Mouse (Mus musculus): ENCODE results near the gene Zfp677. TPM values are rescaled to one million over a fixed set of nuclear protein-coding genes. Genes with fewer than 3 reads are reported as not detected.
"Not testable (repeated sequence)": the region's sequence is repeated elsewhere in the genome, so short reads cannot be mapped to it uniquely, and the experiment has no call there.

Zfp677 gene
- total RNA-seq (2014; fragmentation: Nextera tagmentation) (5.5 and 12.5 TPM in 2 replicates), total RNA-seq (2017) (11.4 and 17.5 TPM in 2 replicates)

GRCm38 (mm10) chr17:21383391-21384056 is at the start of gene Zfp677:
Zfp677 (plus strand) TSS chr17:21383748.
- ATAC-seq (replicated peaks; ENCODE audit: poor library complexity, severe bottlenecking), result peak; percentile 100

- not testable (repeated sequence) for ATAC-seq (replicated peaks; ENCODE audit: poor library complexity, severe bottlenecking)
These were observed 15.5 kb upstream of the Zfp677 start for GRCm38 (mm10) chr17:21368018-21368417.

- ATAC-seq (replicated peaks; ENCODE audit: poor library complexity, severe bottlenecking), result peak; percentile 100
These were observed 13.4 kb upstream of the Zfp677 start for GRCm38 (mm10) chr17:21369925-21370719.

GRCm38 (mm10) chr17:21375311-21375710 is 8.2 kb upstream of the Zfp677 start:
- no peak for ATAC-seq (replicated peaks; ENCODE audit: poor library complexity, severe bottlenecking)

- no peak; the same call in 1 of the 2 replicates for ATAC-seq (replicated peaks; ENCODE audit: poor library complexity, severe bottlenecking)
These were observed 486 bp downstream of the Zfp677 start for GRCm38 (mm10) chr17:21384057-21384411.

GRCm38 (mm10) chr17:21422664-21423599 is 39.4 kb downstream of the Zfp677 start, which contains the start of gene Zfp54:
Zfp54 (plus strand) TSS chr17:21423227.
- peak; percentile 99 for ATAC-seq (replicated peaks; ENCODE audit: poor library complexity, severe bottlenecking)

DNA sequence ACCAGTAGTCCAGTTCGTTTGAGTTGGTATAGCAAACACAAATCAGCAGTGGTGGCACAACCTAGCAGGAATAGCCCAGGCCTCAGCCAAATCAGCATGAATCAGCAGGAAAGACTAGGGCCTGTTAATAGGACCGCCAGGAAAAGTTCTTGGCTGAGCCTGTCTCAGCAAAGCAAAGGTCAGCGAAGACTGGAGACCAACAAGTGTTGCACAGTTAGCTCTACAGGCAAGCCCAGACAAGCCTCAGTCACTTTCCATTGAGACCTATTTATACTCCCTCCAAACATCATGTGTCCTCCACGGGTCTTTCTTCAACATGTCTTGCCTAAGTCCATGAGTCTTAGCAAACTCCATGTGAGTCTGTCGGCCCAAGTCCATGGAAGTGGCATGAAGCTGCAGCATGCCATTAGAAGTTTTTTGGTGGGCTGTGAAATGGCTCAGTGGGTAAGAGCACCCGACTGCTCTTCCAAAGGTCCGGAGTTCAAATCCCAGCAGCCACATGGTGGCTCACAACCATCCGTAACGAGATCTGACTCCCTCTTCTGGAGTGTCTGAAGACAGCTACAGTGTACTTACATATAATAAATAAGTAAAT is 55.4 kb downstream of the Zfp677 start:
- ATAC-seq (replicated peaks; ENCODE audit: poor library complexity, severe bottlenecking), result not testable (repeated sequence)

Other genes with a start within 250 kb of the Zfp677 start
- not detected in 2 replicates for gene Vmn1r234, start 157.7 kb upstream of the Zfp677 start, total RNA-seq (2014; fragmentation: Nextera tagmentation)
- not detected in 2 replicates for gene Vmn1r234, start 157.7 kb upstream of the Zfp677 start, total RNA-seq (2017)
- gene Vmn1r235, start 127.3 kb upstream of the Zfp677 start, total RNA-seq (2014; fragmentation: Nextera tagmentation), result not detected in 2 replicates
- gene Vmn1r235, start 127.3 kb upstream of the Zfp677 start, total RNA-seq (2017), result not detected in 2 replicates
- not detected in 2 replicates for gene Vmn1r236, start 100.8 kb upstream of the Zfp677 start, total RNA-seq (2014; fragmentation: Nextera tagmentation)
- not detected in 2 replicates for gene Vmn1r236, start 100.8 kb upstream of the Zfp677 start, total RNA-seq (2017)
- gene Vmn1r237, start 71.9 kb upstream of the Zfp677 start, total RNA-seq (2014; fragmentation: Nextera tagmentation), result not detected in 2 replicates
- gene Vmn1r237, start 71.9 kb upstream of the Zfp677 start, total RNA-seq (2017), result not detected in 2 replicates
- gene Zfp54, start 39.5 kb downstream of the Zfp677 start, total RNA-seq (2014; fragmentation: Nextera tagmentation), result 4.7 and 7.8 TPM in 2 replicates
- gene Zfp54, start 39.5 kb downstream of the Zfp677 start, total RNA-seq (2017), result 7.5 and 10.7 TPM in 2 replicates
- 5.7 and 14.4 TPM in 2 replicates for gene Zfp51, start 66.6 kb downstream of the Zfp677 start, total RNA-seq (2014; fragmentation: Nextera tagmentation)
- gene Zfp51, start 66.6 kb downstream of the Zfp677 start, total RNA-seq (2017), result 10.9 and 12.5 TPM in 2 replicates
- gene Zfp53, start 105.2 kb downstream of the Zfp677 start, total RNA-seq (2014; fragmentation: Nextera tagmentation), result 10.9 and 14.4 TPM in 2 replicates
- gene Zfp53, start 105.2 kb downstream of the Zfp677 start, total RNA-seq (2017), result 10.4 and 15.8 TPM in 2 replicates
- gene Zfp52, start 151.8 kb downstream of the Zfp677 start, total RNA-seq (2014; fragmentation: Nextera tagmentation), result 24.9 and 25.0 TPM in 2 replicates
- 33.6 and 46.7 TPM in 2 replicates for gene Zfp52, start 151.8 kb downstream of the Zfp677 start, total RNA-seq (2017)
- 2.7 and 4.0 TPM in 2 replicates for gene Zfp948, start 183.3 kb downstream of the Zfp677 start, total RNA-seq (2014; fragmentation: Nextera tagmentation)
- gene Zfp948, start 183.3 kb downstream of the Zfp677 start, total RNA-seq (2017), result 1.9 and 3.6 TPM in 2 replicates

Measured in granulocyte monocyte progenitor cell, adult 5-6 weeks (primary cell).